Mouse (Mus musculus) thymus, adult 2 months (tissue): ENCODE data around the gene Tmem37.

Experiments used
- CTCF ChIP-seq: fragments of 200-500 bp; IDR thresholded peaks from 2 replicates; pipeline ENCODE4 v1.5.1; 2012; ENCODE audit warnings: mild to moderate bottlenecking, control low read depth, low read length, moderate library complexity, borderline replicate concordance; ENCODE audit not compliant: control insufficient read depth, poor library complexity, insufficient read depth; ENCODE audit errors: extremely low read depth
- POLR2A ChIP-seq: fragments of 200-500 bp; IDR thresholded peaks from 2 replicates; pipeline ENCODE4 v1.6.1; 2012; ENCODE audit warnings: mild to moderate bottlenecking, low read length, control low read depth, moderate library complexity; ENCODE audit not compliant: control insufficient read depth, poor library complexity, insufficient read depth; ENCODE audit errors: extremely low read depth

GRCm38 (mm10) chr1:120074931-120075330 lies 1.1 kb upstream of the Tmem37 start:
- no peak for TF ChIP-seq CTCF
- no peak for TF ChIP-seq POLR2A
